Mouse (Mus musculus) ovary, postnatal 10 days (tissue): Measurements from ENCODE around the gene Ctnnd1.

Experiments used
- DNase-seq: peaks from one replicate; pipeline ENCODE4 v3.0.0; 2022; ENCODE audit warnings: low spot score

Gene Ctnnd1

GRCm38 (mm10) chr2:84607842-84608241 lies 42.7 kb downstream of the Ctnnd1 start:
- DNase-seq: no peak

GRCm38 (mm10) chr2:84600977-84601376 lies 49.6 kb downstream of the Ctnnd1 start:
- no peak for DNase-seq

GRCm38 (mm10) chr2:84599270-84599888 lies 51.2 kb downstream of the Ctnnd1 start:
- no peak for DNase-seq

- DNase-seq: no peak
Measured at GRCm38 (mm10) chr2:84597123-84597522, 53.4 kb downstream of the Ctnnd1 start.

- DNase-seq: no peak
Measured at GRCm38 (mm10) chr2:84592801-84593200, 57.8 kb downstream of the Ctnnd1 start.

- DNase-seq: no peak
Measured at GRCm38 (mm10) chr2:84585700-84586099, 64.9 kb downstream of the Ctnnd1 start.

- no peak for DNase-seq
Measured at GRCm38 (mm10) chr2:84582286-84582685, 68.3 kb downstream of the Ctnnd1 start.

GRCm38 (mm10) chr2:84581208-84581607 lies 69.4 kb downstream of the Ctnnd1 start:
- no peak for DNase-seq

- DNase-seq: no peak
Measured at GRCm38 (mm10) chr2:84579311-84579710, 71.3 kb downstream of the Ctnnd1 start.

- no peak for DNase-seq
Measured at GRCm38 (mm10) chr2:84574130-84574529, 76.4 kb downstream of the Ctnnd1 start.

GRCm38 (mm10) chr2:84556888-84557514 lies 93.6 kb downstream of the Ctnnd1 start:
- DNase-seq: no peak

GRCm38 (mm10) chr2:84551390-84552100 lies 99.0 kb downstream of the Ctnnd1 start:
- no peak for DNase-seq
